Mouse (Mus musculus) embryo, embryonic 11.5 days (tissue): Measurements from ENCODE around the gene Fam168b.

Experiments
- DNase-seq: peaks from one replicate; pipeline ENCODE4 v3.0.0-alpha.2; 2012; ENCODE audit warnings: low read depth, low spot score

The Fam168b gene

DNA sequence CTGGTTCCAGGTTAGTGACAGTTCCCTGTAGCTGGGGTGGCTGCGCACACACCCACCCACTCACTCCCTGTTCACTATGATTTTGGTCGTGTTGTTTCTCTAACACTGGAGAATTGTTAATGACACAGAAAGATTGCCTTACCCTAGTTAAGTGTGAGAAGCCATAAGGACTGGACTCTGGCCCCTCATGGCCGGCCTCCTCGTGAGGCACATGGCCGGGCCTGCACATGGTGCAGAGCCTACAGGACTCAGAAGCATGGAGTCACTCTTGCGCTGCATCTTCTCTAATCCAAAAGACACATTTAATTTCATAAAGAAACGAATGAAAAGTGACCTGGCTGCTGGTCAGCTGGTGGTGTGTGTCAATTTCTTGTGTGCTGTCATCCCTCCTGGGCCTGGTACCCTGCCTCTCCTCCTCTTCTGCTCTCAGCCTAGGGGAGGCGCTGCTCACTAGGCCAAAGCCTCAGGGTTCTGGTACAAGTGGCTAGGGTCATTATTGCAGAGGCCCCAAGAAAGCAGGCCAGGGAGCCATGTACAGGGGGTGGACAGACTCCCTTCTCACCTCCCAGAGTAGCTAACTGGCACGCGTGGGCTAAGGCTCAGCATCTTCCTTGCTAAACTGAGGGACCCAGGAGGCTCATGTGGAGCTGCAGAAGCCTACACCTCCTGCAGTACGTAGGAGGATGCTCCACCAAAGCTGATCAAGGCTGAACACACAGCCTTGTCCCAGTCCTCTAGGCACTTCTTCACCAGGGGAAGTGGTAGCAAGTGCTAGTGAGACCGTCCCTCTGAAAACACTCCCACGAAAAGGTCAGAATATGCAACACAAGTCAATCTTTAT, 30.2 kb downstream of the Fam168b start:
- DNase-seq, result no peak

DNA sequence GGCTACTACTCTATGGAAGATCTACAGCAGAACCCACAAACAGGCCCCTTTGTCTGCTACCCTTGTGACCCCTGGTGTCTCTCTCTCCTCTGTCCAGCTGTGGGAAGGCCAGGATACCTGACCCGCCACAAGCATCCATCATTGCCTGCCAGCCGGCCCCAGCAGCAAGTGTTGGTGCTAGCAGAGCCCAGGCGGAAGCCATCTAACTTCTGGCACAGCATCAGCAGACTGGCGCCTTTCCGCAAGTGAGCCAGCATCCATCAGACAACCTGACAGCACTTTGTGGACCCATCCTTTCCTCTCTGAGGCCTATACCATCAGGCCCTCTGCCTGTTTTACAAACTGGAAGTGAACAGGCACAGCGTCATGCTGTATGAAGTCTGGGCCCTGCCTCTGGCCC, 31.3 kb downstream of the Fam168b start:
- DNase-seq, result no peak

DNA sequence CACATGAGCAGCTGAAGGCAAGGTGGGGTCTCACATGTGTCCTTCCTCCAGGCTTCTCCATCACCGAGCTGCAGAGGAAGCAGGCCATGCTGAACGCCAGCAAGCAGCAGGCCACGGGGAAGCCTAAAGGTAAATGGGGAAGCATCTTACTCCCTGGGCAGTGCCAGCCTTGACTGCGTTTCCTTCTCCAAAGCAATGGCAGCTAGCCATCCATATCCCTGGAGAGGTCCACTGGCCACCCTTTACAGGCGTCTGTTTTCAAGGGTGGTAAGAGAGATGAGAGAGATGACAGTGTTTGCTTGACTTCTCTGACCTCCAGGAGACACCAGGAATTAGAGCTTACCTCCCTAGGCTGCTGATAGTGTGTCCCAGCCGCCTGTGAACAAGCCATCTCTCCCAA, 31.8 kb downstream of the Fam168b start:
- no peak for DNase-seq

DNA sequence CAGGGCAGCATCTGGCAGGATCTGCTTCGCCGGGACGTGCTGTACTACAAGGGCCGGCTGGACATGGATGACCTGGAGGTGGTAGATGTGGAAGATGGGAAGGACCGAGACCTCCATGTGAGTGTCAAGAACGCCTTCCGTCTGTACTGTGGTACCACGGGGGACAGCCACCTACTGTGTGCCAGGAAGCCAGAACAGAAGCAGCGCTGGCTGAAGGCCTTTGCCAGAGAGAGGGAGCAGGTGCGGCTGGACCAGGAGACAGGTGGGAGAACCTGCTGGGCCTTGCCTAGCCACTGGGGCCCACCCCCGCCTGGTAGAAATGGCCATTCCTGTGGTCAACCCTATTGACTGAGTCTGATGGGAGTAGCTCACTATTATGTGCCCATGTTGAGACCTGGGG, 32.6 kb downstream of the Fam168b start:
- DNase-seq, result no peak

DNA sequence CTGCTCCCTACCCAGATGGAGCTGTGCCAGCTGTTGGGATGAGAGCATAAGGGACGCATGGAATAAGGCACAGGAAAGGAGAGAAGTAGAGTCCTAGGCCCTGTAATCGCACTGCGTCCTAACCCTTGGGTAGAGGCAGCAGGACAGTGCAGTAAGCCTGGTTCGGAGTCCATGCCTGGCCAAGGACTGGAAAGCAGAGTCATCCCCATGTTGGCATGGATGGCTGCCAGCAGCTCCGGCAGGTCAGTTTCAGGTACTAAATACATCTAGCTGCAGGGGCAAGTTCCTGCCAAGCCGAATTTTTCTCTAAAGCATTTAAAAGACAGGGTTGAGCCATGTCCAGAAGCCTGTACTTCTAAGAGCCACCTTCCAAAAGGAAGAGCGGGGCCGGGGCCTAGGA, 34.4 kb downstream of the Fam168b start:
- DNase-seq, result no peak

DNA sequence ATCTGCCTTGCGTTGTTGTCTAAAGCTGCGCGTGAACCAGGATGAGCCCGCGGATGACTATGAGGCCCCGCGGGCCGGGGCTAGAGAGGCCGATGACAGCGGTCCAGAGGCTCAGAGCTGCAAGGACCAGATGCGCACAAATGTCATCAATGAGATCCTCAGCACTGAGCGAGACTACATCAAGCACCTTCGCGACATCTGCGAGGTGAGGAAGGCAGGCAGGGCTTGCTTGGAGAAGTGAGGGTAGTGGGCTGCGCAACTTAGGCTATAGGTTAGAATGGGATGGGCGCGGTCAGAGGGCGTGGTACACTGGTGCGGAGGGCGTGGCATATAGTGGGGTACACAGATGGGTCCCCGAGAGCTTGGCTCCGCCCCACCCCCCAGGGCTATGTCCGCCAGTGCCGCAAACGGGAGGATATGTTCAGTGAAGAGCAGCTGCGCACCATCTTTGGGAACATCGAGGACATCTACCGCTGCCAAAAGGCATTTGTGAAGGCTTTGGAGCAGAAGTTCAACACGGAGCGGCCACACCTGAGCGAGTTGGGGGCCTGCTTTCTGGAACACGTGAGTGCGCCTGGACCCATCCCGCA, 36.8 kb downstream of the Fam168b start:
- no peak for DNase-seq

DNA sequence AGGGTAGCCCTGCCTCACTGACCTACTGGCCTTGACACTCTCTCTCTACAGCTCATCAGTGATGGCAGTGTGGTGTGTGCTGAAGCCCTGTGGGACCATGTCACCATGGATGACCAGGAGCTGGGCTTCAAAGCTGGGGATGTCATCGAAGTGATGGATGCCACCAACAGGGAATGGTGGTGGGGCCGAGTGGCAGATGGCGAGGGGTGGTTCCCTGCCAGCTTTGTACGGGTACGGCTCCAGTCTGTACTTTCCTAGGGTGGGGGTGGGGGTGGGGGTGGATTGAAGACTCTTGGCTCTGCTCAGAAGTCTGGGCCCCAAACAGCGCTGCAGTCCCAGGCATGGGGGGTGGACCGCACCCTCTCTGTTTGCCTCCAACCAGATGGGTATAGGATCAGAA, 38.0 kb downstream of the Fam168b start:
- DNase-seq, result no peak

DNA sequence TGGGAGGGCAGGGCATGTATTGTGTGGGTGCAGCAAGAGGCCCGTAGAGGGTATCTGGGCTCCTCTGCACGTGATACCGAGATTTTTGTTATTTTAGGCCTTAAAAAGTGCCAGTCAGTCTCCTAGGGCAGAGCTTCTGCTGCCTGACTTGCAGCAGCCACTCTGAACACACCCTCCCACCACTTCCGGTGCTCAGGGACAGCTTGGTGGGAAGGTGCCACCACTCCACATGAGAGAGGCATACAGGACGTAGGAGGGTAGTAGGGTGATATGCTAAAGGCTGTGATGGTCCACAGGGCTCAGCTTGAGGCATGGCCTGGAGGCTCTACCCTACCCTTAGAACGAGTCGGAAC, 40.6 kb downstream of the Fam168b start:
- no peak for DNase-seq

DNA sequence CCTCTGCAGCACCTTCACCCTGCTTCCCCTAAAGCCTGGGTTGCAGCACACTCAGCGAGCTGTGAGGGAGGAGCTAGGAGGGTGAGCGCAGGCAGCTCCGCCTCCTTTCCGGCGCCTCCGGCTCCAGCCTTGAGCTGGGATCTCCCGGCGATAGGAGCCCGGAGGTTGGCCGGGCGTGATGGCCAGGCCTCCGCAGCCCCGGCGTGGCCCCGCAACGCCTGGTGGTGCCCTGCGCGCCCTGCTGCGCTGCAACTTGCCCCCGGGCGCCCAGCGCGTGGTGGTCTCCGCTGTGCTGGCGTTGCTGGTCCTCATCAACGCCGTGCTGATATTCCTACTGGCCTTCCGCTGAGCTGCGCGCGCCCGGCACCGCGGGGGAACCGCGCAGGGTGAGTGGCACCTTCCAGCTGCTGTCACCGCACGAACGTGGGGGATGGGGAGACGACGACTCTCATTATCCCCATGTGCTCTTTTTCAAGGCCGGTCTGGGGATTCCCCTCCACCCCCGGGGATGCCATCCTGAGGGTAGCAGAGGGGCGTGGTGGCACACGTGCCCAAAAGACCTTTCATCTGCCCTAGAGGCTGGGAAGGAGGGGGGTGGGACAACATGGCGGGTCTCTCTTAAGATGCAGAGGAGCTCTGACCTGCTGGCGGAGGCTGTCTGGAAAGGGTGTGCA, 41.1 kb downstream of the Fam168b start:
- peak; percentile 38 for DNase-seq

DNA sequence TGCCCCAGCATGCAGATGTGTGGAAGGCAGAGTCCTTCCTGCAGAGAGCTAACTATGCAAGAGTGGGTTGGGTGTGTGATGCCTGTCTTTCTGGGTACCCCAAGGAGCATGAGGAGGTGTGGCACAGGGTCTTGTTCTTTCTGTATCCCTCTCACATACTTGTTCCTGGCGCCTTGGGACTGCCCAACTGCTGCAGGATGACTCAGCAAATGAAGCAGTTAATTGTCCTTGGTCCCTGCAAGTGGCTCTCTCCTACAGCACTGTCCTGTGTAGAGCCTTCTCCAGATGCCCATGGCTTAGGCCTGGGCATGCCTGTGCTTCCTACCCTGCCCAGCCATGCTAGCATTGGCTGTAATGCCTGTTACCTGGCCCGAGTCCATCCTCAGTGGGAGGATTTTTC, 43.7 kb downstream of the Fam168b start:
- DNase-seq, result no peak

DNA sequence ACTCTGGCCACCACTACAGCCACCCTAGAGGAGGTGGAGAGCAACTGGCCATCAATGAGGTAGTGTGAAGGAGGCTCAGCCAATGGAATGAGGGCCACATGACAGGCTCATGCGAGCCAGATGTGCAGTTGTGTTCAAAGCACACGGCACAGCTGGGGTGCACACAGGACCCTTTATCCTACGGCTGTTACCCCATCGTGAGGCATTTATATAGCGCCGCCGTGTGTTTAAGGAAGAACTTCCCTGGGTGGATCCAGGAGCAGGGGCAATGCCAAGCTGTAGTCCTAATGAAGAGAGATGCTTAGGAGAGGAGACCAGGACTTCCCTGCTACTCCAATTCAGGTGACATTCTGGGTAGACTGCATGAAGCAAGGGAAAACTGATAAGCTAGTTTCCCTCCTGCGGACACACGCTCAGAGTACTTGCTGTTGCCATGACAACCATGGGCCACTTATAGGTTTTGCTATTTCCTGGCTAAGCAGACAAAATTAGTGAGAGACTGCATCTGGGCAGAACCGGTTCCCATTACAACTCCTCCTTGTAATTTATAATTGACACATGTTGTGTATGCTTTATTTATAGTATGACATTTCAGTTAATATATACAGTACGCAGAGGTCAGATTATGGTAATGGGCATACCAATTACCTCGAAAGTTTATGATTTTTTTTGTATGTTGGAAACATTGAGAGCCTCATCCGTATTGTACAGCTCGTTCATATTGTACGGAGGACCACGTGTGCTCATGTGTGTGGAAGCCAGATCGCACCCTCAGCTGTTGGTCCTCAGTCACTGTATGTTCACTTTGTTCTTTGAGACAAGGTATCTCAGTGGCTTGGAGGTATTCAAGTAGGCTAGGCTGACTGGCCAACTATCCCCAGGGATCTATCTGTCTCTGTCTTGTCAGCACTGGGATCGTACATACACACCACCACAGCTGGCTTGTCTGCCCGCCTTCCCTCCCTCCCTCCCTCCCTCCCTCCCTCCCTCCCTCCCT, 49.3 kb downstream of the Fam168b start:
- no peak for DNase-seq

DNA sequence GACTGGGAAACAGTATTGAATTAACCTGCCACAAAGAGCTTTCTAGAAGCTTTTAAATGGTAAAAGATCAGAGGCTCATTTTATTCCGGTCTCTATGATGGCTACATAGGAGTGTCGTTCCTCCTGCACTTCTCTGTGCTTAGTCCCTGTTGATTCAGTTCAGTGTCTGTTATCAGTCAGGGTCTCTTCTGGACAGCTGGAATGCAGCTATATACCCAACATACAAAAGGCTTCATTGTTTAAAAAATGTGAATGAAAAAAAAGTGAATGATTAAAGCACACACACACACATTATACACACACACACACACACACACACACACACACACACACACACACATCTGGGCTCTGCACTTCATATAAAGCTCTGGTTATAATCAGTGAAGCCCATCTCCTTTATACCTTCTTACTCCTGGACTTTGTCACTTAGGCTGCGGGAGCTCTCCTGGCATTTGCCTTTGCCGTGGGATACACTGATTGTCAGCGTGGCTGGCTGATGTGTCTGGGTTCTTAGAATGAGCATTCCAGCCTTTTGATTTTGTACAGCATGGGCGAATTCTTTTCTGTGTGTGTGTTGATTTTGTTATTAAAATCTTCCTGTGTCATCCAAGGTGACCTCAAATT, 59.2 kb downstream of the Fam168b start:
- DNase-seq, result no peak

DNA sequence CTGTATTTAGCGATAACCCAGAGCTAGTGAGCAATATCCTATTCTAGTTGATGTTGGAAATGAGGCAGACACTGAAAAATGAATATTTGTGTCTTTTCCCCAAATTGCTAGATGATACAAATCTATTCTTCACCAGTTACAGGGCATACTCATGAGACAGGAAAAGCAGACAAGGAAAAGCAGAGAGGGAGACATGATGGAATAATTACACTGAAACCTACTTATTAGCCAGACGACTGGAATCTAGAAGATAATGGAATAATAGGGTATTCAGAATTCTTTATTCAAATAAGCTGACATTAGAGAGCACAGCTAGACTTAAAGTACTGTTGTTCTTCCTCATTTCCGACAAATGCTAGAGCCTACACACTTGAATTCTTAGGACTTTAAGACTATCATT, 67.0 kb downstream of the Fam168b start:
- no peak for DNase-seq

DNA sequence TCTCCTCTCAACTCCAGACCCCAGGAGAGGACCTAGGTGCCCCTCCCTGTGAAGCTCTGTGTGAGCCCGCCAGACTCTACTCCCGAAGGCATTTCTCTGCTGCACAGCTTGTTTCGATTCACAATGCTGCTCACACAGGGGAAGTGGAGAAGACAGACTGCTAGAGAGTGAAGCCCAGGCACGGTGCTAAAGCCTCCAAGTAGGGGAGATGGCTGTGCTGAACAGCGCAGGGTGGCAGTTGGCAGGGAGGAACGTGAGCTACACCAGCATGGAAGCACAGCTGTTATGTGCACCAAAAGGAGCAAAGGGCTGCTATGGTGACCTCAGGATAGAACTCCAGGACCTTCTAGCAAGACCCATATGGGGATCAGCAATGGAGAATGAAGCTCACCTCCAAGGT, 74.0 kb downstream of the Fam168b start:
- DNase-seq, result no peak

DNA sequence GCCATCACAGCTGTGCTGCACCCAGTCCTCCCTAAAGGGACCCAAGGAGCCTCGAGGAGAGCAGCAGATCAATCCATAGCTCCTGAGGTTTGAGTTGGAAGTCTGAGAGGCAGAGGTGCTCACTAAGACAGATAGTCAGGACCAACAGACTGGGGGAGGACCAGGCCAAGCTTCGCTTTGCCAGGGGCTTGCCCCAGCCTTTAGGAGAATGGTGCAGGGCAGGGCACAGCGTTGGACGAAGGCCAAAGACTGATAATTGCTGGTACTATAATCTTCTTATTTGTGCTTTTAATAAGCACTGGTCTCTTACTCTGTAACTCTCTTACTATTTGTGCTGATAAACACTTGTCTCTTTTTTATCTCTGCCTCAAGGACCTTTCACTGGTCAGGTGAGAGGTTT, 75.0 kb downstream of the Fam168b start:
- no peak for DNase-seq

DNA sequence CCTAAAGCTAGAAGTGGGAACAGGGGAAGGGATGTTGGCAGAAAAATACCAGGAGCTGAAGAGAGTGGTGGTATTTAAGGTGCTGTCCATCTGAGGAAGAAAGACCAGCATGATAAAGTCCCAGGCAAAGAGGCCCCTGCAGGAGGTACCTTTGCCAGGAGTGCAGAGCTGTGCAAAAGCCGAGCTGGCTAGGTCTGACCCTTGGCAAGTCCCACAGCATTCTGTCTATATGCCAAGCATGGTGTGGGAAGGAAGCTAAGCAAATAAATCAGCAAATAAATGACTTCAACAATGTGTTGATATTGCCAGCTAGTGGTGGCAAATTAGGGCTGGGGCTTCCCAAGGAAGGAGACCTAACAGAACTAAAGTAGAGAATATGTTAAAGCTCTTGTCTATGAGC, 76.0 kb downstream of the Fam168b start:
- no peak for DNase-seq
